Mouse (Mus musculus) liver, postnatal 0 days (tissue): ENCODE measurements around the gene Tsc2. TPM values are rescaled to one million over a fixed set of nuclear protein-coding genes. Genes with fewer than 3 reads are reported as not detected.
A peak's percentile ranks its signal among the peaks of the same experiment; 100 is the strongest.

Experiments used
- ATAC-seq: fragments of 200-750 bp; cut with Nextera tagmentation; 2 replicates; pipeline ENCODE4 v1.8.0; 2017; ENCODE audit warnings: mild to moderate bottlenecking, moderate library complexity
- DNase-seq: peaks from one replicate; pipeline ENCODE4 v3.0.0-alpha.2; 2016
- H3K27ac ChIP-seq: fragments of 300-500 bp; sonication (generic); 2 replicates; pipeline ENCODE4 v1.5.1; 2014; ENCODE audit warnings: antibody characterized with exemption, moderate library complexity, mild to moderate bottlenecking, low read depth
- H3K27me3 ChIP-seq: fragments of 300-500 bp; sonication (generic); 2 replicates; pipeline ENCODE4 v1.6.1; 2014; ENCODE audit warnings: low read length, control low read depth, mixed read lengths; ENCODE audit not compliant: insufficient read depth
- H3K36me3 ChIP-seq: fragments of 300-500 bp; sonication (generic); replicated peaks from 2 replicates; pipeline ENCODE4 v1.6.1; 2014; ENCODE audit warnings: mild to moderate bottlenecking, control low read depth, low read length, moderate library complexity, mixed read lengths; ENCODE audit not compliant: insufficient read depth
- H3K4me1 ChIP-seq: fragments of 300-500 bp; sonication (generic); 2 replicates; pipeline ENCODE4 v1.6.1; 2014; ENCODE audit warnings: antibody characterized with exemption, mild to moderate bottlenecking, control low read depth; ENCODE audit not compliant: insufficient read depth
- H3K4me2 ChIP-seq: fragments of 300-500 bp; sonication (generic); 2 replicates; pipeline ENCODE4 v1.6.1; 2014; ENCODE audit warnings: low read depth, mild to moderate bottlenecking, low read length, moderate library complexity, mixed read lengths
- H3K4me3 ChIP-seq: fragments of 300-500 bp; sonication (generic); 2 replicates; pipeline ENCODE4 v1.5.1; 2014; ENCODE audit warnings: low read depth, low read length
- H3K9ac ChIP-seq: fragments of 300-500 bp; sonication (generic); replicated peaks from 2 replicates; pipeline ENCODE4 v1.6.1; 2014; ENCODE audit warnings: mild to moderate bottlenecking, moderate library complexity
- H3K9me3 ChIP-seq: fragments of 300-500 bp; sonication (generic); 2 replicates; pipeline ENCODE4 v1.6.1; 2016; ENCODE audit warnings: mild to moderate bottlenecking, control low read depth, low read length, mixed read lengths
- CTCF ChIP-seq: sonication (generic); IDR thresholded peaks from 2 replicates; pipeline ENCODE4 v1.5.1; 2016; ENCODE audit warnings: antibody characterized with exemption, low read depth
- EP300 ChIP-seq: IDR thresholded peaks from 2 replicates; pipeline ENCODE4 v1.6.1; 2016; ENCODE audit warnings: antibody characterized with exemption, low read depth, mild to moderate bottlenecking
- WGBS: fragments of 180-500 bp; shearing (Covaris S2); extraction: QIAGEN DNeasy Blood & Tissue Kit; methylation state at CpG from one replicate; pipeline ENCODE4 v1.1.7; 2014; ENCODE audit not compliant: insufficient replicate concordance; 5-methylcytosine and 5-hydroxymethylcytosine counted together
- polyA plus RNA-seq: library from polyadenylated mRNA; unstranded; fragments of >200 nt; fragmentation: Nextera tagmentation; extraction: Ambion mirVana; gene quantifications from 2 replicates; pipeline ENCODE4 v1.2.1, GENCODE M21; 2015

Gene Tsc2
- polyA plus RNA-seq, 1 experiment from 2014 or later: 11.3 TPM

- Histone ChIP-seq H3K27me3 (no peaks in the 10 kb centered on the region), H3K36me3 (peaks cover 37% of the 10 kb centered on the region), H3K4me3 (no peak overlapping the region), H3K4me2 (no peak overlapping the region), H3K4me1 (no peaks in the 10 kb centered on the region), H3K9ac (no peak overlapping the region), H3K9me3 (no peaks in the 10 kb centered on the region), H3K27ac (no peak overlapping the region)
- ATAC-seq: no peak
- no peak for DNase-seq
- WGBS: 84% methylated on average over 3 of the region's 3 CpGs
- no peak for TF ChIP-seq EP300
- no peak for TF ChIP-seq CTCF
Observed at GRCm38 (mm10) chr17:24590943-24591342, 41.5 kb downstream of the Tsc2 start.

- Histone ChIP-seq H3K4me2 (no peak overlapping the region), H3K27ac (no peak overlapping the region), H3K9ac (no peak overlapping the region), H3K4me1 (no peaks in the 10 kb centered on the region; the same call in 1 of the 2 replicates), H3K36me3 (peaks cover 31% of the 10 kb centered on the region), H3K27me3 (no peaks in the 10 kb centered on the region), H3K9me3 (no peaks in the 10 kb centered on the region), H3K4me3 (no peak overlapping the region)
- ATAC-seq (no peak), DNase-seq (no peak)
- TF ChIP-seq EP300: no peak
- no peak for TF ChIP-seq CTCF
- 80% methylated on average over 4 of the region's 4 CpGs for WGBS
Observed at GRCm38 (mm10) chr17:24586532-24586931, 45.9 kb downstream of the Tsc2 start.

DNA sequence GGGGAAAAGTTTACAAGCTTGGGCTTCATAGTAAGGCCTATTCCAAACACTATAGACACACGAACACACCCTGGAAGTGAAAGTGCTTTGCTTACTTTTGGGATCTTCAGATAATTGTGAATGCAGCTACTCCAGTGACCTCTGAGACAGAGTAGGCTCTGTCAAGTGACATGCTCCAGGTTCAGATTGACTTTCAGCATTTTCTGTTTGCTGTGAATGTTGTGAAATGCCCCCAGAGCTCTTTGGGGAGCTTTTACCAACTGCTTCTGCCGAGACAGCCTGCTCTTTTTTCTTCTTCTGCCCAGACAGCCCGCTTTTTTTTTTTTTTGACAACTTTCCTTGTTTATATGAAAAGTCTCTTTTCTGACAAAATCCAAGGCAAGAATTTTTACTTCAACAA is 47.9 kb downstream of the Tsc2 start:
- DNase-seq: no peak
- H3K9me3 ChIP-seq: no peaks in the 10 kb centered on the region
- ATAC-seq: peak; percentile 50; the same call in 1 of the 2 replicates
- 41% methylated on average over 3 of the region's 3 CpGs for WGBS
- H3K27me3 ChIP-seq: no peaks in the 10 kb centered on the region
- no peak overlapping the region for H3K4me3 ChIP-seq
- H3K9ac ChIP-seq: no peak overlapping the region; the same call in 1 of the 2 replicates
- H3K27ac ChIP-seq: peak overlapping the region; percentile 41
- H3K36me3 ChIP-seq: peaks cover 31% of the 10 kb centered on the region
- no peaks in the 10 kb centered on the region; the same call in 1 of the 2 replicates for H3K4me1 ChIP-seq
- no peak overlapping the region for H3K4me2 ChIP-seq
- TF ChIP-seq CTCF (no peak), EP300 (no peak)

DNA sequence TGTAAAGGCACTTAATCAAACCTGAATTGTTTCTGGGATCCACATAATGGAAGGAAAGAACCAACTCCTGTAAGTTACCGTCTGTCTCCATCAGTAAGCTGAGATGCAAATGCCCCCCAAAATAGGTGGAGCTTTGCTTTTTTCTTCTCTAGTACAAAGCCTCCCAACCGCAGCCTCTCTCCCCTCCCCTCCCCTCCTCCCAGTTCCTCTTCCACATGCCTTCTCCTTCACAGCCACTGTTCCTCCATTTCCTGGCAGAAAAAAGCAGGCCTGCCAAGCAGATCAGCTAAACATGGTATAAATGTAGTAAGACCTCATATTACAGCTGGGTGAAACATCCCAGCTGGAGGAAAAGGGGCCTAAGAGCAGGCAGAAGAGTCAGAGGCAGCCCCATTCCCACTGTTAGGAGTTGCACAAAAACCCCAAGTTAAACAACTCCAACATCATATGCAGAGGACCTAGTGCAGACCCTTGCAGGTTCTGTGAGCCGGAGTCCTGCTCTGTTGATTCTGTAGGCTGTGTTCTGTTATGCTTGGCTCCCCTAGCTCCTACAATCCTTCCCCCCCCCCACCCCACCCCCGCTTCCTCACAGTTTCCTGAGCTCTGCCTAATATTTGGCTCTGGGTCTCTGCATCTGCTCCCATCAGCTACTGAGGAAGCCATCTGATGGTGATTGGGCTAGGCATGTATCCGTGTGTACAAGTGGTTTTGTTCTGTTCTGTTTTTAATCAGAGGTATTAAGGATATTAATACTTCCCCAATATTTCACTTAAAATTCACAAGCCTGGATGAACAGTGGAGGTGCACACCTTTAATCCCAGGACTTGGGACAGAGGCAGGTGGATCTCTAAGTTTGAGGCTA is 48.6 kb downstream of the Tsc2 start:
- WGBS: 44% methylated on average over 5 of the region's 5 CpGs
- Histone ChIP-seq H3K4me3 (no peak overlapping the region), H3K27ac (peak overlapping the region; percentile 41), H3K27me3 (no peaks in the 10 kb centered on the region), H3K9me3 (no peaks in the 10 kb centered on the region), H3K4me2 (no peak overlapping the region), H3K4me1 (no peaks in the 10 kb centered on the region; the same call in 1 of the 2 replicates), H3K36me3 (peaks cover 31% of the 10 kb centered on the region), H3K9ac (no peak overlapping the region)
- TF ChIP-seq EP300 (no peak), CTCF (no peak)
- no peak for DNase-seq
- ATAC-seq: no peak

DNA sequence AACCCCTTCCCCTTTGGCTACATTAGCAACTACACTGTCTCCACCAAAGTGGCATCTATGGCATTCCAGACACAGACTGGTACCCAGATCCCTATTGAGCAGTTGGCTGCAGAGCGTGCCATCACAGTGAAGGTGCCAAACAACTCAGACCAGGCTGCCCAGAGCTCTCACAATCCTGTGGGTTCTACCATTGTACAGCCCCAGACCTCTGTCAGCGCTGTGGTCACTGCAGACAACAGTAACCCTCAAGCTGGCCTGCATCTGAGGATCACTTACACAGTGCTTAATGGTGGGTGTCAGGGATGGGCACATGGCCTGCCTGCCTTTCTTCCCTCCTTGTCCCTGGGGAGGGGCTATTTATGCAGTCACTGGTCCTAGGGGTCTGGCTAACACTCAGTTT is 52.1 kb downstream of the Tsc2 start:
- TF ChIP-seq CTCF: no peak
- no peak for TF ChIP-seq EP300
- no peak for ATAC-seq
- no peak for DNase-seq
- H3K4me1 ChIP-seq: no peaks in the 10 kb centered on the region; the same call in 1 of the 2 replicates
- no peak overlapping the region for H3K4me2 ChIP-seq
- H3K9ac ChIP-seq: no peak overlapping the region
- no peak overlapping the region for H3K27ac ChIP-seq
- 87% methylated on average over 2 of the region's 2 CpGs for WGBS
- no peaks in the 10 kb centered on the region for H3K9me3 ChIP-seq
- no peak overlapping the region for H3K4me3 ChIP-seq
- no peaks in the 10 kb centered on the region for H3K27me3 ChIP-seq
- H3K36me3 ChIP-seq: peaks cover 29% of the 10 kb centered on the region

DNA sequence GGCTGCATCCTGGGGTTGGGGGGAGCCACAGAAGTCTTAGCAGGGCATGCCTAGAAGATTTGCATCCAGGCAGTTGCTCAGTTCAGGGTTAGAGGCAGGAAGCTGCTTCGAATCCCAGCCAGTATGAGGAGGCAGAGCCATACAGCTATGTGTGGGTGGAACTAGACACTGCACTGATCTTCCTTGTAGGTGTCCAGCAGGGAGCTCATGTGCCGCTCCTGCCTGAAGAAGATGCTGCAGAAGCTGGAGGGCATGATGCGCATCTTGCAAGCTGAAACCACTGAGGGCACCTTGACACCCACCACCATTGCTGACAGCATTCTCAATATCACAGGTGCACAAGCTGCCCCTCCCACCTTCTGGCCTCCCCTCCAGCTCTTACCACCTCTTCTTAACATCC is 52.9 kb downstream of the Tsc2 start:
- no peak for DNase-seq
- H3K36me3 ChIP-seq: peaks cover 29% of the 10 kb centered on the region
- H3K9me3 ChIP-seq: no peaks in the 10 kb centered on the region
- H3K9ac ChIP-seq: no peak overlapping the region
- H3K27ac ChIP-seq: no peak overlapping the region
- TF ChIP-seq CTCF (no peak), EP300 (no peak)
- 83% methylated on average over 3 of the region's 3 CpGs for WGBS
- no peak for ATAC-seq
- H3K4me2 ChIP-seq: no peak overlapping the region
- no peaks in the 10 kb centered on the region for H3K27me3 ChIP-seq
- H3K4me3 ChIP-seq: no peak overlapping the region
- H3K4me1 ChIP-seq: no peaks in the 10 kb centered on the region; the same call in 1 of the 2 replicates
